In genomic region chr1:151366944-151367605, GRCm38 (mm10) we compare ENCODE assay signal across 21 mouse cellular contexts. TPM values are rescaled to one million over a fixed set of nuclear protein-coding genes. Genes with fewer than 3 reads are reported as not detected.
DNase-seq lines count a peak whose midpoint lies in the region; TF ChIP-seq lines count a peak whose summit lies in the region.
"Had no signal": no experiment of that assay in that cellular context is flagged by ENCODE, and none has a peak within 500 bp of the region (broad histone marks: within the 10 kb centered on the region; RNA-seq: fewer than 3 reads in every experiment).

No protein-coding gene starts in this region.

- no peak for TF ChIP-seq CTCF in kidney, adult 2 months (conservative IDR thresholded peaks at IDR 0.05; ENCODE audit: insufficient read depth, insufficient read length, low read depth, low read length)
- TF ChIP-seq CTCF in testis, adult 2 months (IDR thresholded peaks at IDR 0.05; ENCODE audit: control insufficient read depth, insufficient read depth, insufficient replicate concordance, low read depth, low read length), result no peak

- TF ChIP-seq POLR2A in kidney, adult 2 months (IDR thresholded peaks at IDR 0.05; ENCODE audit: low read depth, low read length), result no peak
- TF ChIP-seq POLR2A in testis, adult 2 months (IDR thresholded peaks at IDR 0.05; ENCODE audit: control insufficient read depth, low read depth, low read length), result no peak

- 63% methylated on average over 8 of the region's 8 CpGs for WGBS in kidney, adult 2 months

- peaks cover 34% of the 10 kb centered on the region for H3K36me3 ChIP-seq in kidney, adult 2 months (ENCODE audit: control insufficient read depth, insufficient read depth, low read length)
- peaks cover 1% of the 10 kb centered on the region; the same call in 1 of the 2 replicates for H3K36me3 ChIP-seq in testis, adult 2 months (ENCODE audit: control insufficient read depth, insufficient read depth, low read length)

- H3K4me1 ChIP-seq in kidney, adult 2 months (ENCODE audit: control insufficient read depth, insufficient read depth, low read length), result peaks cover 11% of the 10 kb centered on the region; the same call in 1 of the 2 replicates
- H3K4me1 ChIP-seq in testis, adult 2 months (ENCODE audit: control insufficient read depth, insufficient read depth, low read length), result no peaks in the 10 kb centered on the region
- H3K4me1 ChIP-seq: neural tube, embryonic 13.5 days had no signal

- H3K27me3 ChIP-seq in kidney, adult 2 months (replicated peaks; ENCODE audit: control insufficient read depth, insufficient read depth, low read length), result no peaks in the 10 kb centered on the region
- H3K27me3 ChIP-seq in testis, adult 2 months (ENCODE audit: control insufficient read depth, insufficient read depth, low read length), result no peaks in the 10 kb centered on the region
- H3K27me3 ChIP-seq: megakaryocyte, embryonic 14.5 days; neural tube, embryonic 13.5 days had no signal

- no peak overlapping the region for H3K4me3 ChIP-seq in kidney, adult 2 months (ENCODE audit: insufficient read depth, low read depth, low read length)
- no peak overlapping the region for H3K4me3 ChIP-seq in testis, adult 2 months (ENCODE audit: control insufficient read depth, low read depth, low read length)
- H3K4me3 ChIP-seq: erythroblast, embryonic 14.5 days; gastrocnemius, adult 2 months; megakaryocyte, embryonic 14.5 days; neural tube, embryonic 13.5 days had no signal

- H3K27ac ChIP-seq in kidney, adult 2 months (ENCODE audit: insufficient read depth, low read depth, low read length), result 0 out of 2 replicates have a peak overlapping the region, but pooled peaks have one; percentile 31
- peak overlapping the region; percentile 44 for H3K27ac ChIP-seq in testis, adult 2 months (ENCODE audit: control insufficient read depth, insufficient read depth, low read depth, low read length)
- H3K27ac ChIP-seq: gastrocnemius, adult 2 months; neural tube, embryonic 13.5 days had no signal

- peak; percentile 81 for DNase-seq in heart, adult 11 months
- DNase-seq in heart, adult 8-10 months (ENCODE audit: low spot score), result no peak
- DNase-seq in kidney, adult 2 months, result peak; percentile 42
- no peak for DNase-seq in kidney, postnatal 14 days
- no peak for DNase-seq in testis, postnatal 10 days (ENCODE audit: low spot score)
- no peak for DNase-seq in left cerebral cortex, adult 8-10 months (ENCODE audit: low spot score in 2 of 2)
- DNase-seq: B cell, adult 2 months; cerebellum, adult 11-12 months; cerebellum, postnatal 36 days; gastrocnemius, adult 2 months; heart, adult 18-20 months; layer of hippocampus, postnatal 36 days; liver; liver, postnatal 0 days; lung, postnatal 14 days; right cerebral cortex, postnatal 25 days; thymus, adult 18-20 months had no signal

RNA-seq across cellular contexts. Expression of gene Ivns1abp, which starts 22.8 kb away (rescaled TPM):
- 100 to 1,000 TPM; 828 to 896 (median 874) TPM for total RNA-seq in heart, adult 8-10 months (2022)
- 137 and 155 TPM in 2 replicates for polyA plus RNA-seq in kidney, adult 2 months (2012; rRNA removed)
- polyA plus RNA-seq in testis, adult 2 months (2012; rRNA removed), result 53.7 and 73.0 TPM in 2 replicates
- 100 to 1,000 TPM; 130 to 147 (median 140) TPM for total RNA-seq in left cerebral cortex, adult 8-10 months (2022)

Comparison
In these comparisons a context has a peak if more than half of its experiments do, and no peak if none do; other contexts are left out.
1. DNase-seq: peak in heart, adult 11 months (single experiment) and kidney, adult 2 months (single experiment); none in heart, adult 8-10 months (single experiment), kidney, postnatal 14 days (single experiment), testis, postnatal 10 days (single experiment) and left cerebral cortex, adult 8-10 months (0 of 2).
2. RNA of gene Ivns1abp, which starts 22.8 kb away (total RNA-seq): 828 to 896 TPM in heart, adult 8-10 months; 130 to 147 TPM in left cerebral cortex, adult 8-10 months; every median in the first group is over 4 times any median in the second.